Mouse (Mus musculus): Measurements from ENCODE around the gene Prmt1.

DNA sequence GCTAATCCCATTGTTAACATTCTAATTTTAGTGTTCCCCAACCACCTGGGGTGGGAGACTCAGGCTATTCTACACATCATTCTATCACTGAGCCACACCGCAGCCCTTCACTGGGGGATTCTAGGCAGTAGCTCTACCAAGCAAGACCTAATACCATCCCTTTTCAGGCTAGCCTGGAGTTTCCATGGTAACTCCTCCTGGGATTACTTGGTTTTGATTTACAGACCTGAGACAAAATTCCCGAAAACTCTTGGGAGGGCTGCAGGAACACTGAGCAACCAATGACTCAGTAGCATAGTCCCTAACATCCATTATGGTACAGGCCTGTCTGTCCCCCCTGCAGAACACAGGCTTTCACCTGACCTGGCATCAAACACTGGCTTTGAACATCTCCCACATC lies 39.9 kb upstream of the Prmt1 start:
- TF ChIP-seq CTCF (IDR thresholded peaks at IDR 0.05; ENCODE audit: control insufficient read depth, insufficient read depth, insufficient read length): no peak
- TF ChIP-seq CEBPB (IDR thresholded peaks at IDR 0.05; ENCODE audit: low read depth): no peak
- no peak for TF ChIP-seq MYOG (IDR thresholded peaks at IDR 0.05; ENCODE audit: control insufficient read depth, extremely low read depth, insufficient read length)
- TF ChIP-seq FOSL1 (IDR thresholded peaks at IDR 0.05; ENCODE audit: insufficient read depth, low read length, poor library complexity, severe bottlenecking): no peak
- TF ChIP-seq USF1 (IDR thresholded peaks at IDR 0.05; ENCODE audit: low read depth): no peak
- TF ChIP-seq MAX (IDR thresholded peaks at IDR 0.05): no peak
- TF ChIP-seq MYOD1 (IDR thresholded peaks at IDR 0.05; ENCODE audit: control insufficient read depth, insufficient read length, low read depth): no peak

All from C2C12 (cell line).